Mouse (Mus musculus) thymus, postnatal 14 days (tissue): ENCODE measurements at regions not wholly inside any gene's neighbourhood (a gene's known extent, or its start where the extent isn't known, plus 50 kb on each side); places are given as distances from the start of the nearest gene placed in this dataset.
A peak's percentile ranks its signal among the peaks of the same experiment; 100 is the strongest.
"Not testable (repeated sequence)": the region's sequence is repeated elsewhere in the genome, so short reads cannot be mapped to it uniquely, and the experiment has no call there.

Source experiments
- DNase-seq: peaks from one replicate; pipeline ENCODE4 v3.0.0; 2021

GRCm38 (mm10) chr1:16904690-16905089 is 811.6 kb upstream of the 4930444P10Rik start:
- no peak for DNase-seq

GRCm38 (mm10) chr1:16868383-16868782 is 775.3 kb upstream of the 4930444P10Rik start:
- DNase-seq, result not testable (repeated sequence)

GRCm38 (mm10) chr1:16867086-16867835 is 774.1 kb upstream of the 4930444P10Rik start:
- DNase-seq, result not testable (repeated sequence)

GRCm38 (mm10) chr1:16837111-16837510 is 744.0 kb upstream of the 4930444P10Rik start:
- DNase-seq, result no peak

DNA sequence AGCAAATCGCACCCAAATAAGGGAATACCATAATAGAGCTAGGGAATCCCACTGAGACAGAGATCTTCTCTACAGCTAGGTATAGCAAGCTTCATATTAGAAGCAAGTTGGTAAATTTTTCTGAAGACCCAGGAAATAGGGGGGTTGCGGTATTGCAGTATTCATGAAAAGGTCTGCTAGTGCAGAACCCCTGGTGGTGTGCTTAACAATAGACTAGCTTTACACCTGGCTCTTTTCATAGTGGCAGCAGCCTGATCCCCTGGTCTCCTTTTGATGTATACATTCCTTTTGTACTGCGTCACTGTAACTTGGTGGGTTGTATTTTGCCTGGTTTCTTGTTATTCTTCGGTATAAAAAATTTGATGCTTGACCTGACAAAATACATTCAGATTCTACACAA is 731.6 kb upstream of the 4930444P10Rik start:
- DNase-seq, result not testable (repeated sequence)

DNA sequence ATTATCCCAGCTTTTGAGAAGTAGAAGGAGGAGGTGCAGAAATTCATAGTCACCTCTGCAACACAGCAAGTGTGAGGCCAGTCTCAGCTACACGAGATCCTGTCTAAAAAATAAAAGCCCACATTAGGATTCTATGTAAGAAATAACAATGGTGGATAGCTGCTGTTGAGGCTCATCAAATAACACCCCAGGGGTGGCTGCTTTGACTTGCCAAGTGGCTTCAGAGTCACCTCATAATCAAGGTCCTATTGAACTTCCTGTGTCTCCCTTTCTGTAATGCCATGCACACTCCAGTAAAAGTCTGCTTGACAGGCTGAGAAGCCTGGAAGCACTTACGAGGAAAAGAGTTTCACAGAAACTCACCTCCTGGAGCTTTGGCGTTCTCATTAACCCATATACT is 730.9 kb upstream of the 4930444P10Rik start:
- no peak for DNase-seq

DNA sequence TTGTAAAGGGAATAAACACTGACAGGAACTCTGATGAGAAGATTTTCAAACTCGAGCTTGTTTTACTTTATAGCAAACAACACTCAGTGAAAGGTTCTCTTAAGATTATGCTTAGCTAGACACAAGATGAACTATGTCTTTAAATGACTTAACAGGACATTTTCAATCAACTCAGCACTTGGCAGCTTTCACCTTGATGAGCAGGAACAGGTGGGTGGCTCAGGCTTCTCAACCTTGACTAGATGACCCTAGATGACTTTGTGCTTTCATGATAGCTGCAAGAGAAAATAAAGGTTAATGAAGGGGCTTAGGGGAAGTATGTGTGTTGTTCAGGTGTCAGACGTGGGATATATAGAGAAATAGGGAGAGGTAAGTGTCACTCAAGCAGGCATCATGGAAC is 728.1 kb upstream of the 4930444P10Rik start:
- DNase-seq, result no peak

DNA sequence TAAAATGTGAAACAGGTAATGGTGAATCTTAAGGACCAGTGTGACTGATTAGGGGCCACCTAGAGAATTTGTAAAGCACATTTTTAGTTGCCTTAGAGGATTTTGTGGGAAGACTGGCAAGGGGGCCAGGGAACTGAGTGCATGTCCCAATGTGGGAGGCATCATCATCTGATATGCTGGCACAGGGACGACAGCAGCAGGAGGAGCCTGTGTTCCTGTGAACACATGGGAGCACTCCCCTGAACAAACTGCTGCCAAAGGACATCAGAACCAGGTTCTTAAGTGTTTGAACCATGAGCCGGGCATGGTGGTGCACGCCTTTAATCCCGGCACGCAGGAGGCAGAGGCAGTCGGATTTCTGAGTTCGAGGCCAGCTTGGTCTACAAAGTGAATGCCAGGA is 723.4 kb upstream of the 4930444P10Rik start:
- DNase-seq, result no peak

DNA sequence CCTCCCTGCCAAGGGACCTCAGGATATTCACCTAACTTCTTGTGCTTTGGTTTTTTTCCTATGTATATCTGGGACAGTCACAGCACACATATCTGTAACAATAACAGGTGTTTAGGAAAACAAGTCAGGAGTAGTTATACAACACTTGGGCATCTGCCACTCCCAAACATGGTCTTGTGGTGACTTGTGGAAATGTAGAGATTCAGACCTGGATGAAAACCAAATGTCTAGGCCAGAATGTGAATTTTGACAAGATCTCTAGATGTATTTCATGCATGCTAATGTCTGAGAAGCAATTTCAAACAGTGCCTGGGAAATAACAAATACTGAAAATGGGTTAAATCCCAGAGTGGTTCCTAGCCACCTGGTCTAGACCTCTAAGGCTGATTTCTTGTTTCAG is 722.6 kb upstream of the 4930444P10Rik start:
- no peak for DNase-seq

DNA sequence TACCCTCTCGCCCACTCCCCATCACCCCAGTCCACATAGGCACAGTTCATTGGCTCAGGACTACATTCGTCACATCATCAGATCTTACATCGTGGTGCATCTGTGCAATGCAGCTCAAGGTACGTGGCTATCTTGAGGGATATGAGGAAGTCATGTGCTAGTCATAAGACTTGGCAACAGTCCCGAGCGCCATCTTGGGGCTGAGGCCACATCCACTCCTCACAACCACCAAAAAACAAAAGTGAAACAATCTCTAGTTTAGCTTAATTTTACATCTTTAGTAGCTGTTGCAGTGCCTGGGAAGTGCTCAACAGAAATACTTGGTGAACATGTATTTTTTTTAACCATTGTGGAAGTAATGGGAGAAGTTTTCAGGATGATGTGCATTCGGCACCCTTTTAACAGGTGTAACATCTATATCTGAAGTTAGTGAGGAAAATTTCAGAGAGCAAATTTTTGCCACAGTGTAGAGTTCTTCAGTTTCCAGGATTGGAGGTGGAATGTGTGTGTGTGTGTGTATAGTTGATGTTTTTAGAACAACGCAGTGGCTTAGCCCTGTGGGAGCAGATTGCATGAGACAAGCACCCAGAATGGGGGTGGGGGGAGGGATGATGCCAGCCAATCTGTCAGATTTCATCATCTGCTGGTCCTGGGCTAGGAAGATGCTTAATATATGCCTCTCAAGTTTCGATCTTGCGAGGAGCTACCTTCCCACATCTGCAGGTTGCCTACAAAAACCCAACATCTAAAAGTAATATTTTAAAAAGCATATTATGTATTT is 716.4 kb upstream of the 4930444P10Rik start:
- DNase-seq, result no peak

- DNase-seq, result peak; percentile 36
These were observed 705.2 kb upstream of the 4930444P10Rik start for GRCm38 (mm10) chr1:16798292-16798691.

DNA sequence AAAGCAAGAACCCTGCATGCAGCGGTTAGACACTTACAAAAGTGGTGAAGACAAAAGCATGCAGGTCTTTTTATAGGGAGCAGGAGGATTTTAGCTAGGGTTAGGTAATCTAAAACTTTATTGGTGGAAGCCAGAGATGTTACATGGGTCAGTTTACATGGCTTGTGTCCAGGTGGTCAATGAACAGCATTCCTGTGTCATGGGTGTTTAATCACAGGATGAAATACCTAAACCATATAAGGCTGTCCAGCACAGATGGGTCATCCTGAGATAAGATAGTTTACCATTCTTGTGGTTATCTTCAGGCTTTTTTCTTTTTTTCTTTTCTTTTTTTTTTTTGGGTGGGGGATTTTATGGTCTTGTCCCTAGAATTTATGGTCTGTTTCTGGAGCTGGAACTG is 703.3 kb upstream of the 4930444P10Rik start:
- DNase-seq, result no peak

DNA sequence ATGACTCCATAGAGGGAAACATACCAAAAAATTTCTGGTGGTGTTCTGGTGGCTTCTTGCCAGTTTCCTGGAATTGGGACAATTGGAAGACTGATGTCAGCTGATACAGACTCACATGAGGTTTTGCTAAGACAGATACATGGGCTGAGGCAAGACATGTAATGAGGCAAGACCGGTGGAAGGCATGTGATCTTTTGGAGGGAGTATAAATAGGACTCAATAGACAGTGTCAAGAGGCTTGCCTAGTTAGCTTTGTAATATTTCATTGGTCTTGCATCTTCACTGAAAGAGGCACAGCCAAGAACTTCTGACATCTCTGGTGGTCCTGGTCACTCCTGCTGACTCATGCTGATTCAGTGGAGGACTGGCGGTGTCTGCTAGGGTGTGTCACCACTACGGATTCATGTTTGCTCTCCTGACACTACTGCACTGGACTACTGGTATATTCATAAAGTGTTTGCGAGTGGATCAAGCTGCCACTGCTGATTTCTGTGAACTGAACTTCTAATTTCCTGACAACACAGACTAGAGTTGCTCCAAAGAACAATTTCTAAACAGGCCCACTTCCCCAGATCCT is 697.7 kb upstream of the 4930444P10Rik start:
- DNase-seq, result no peak

DNA sequence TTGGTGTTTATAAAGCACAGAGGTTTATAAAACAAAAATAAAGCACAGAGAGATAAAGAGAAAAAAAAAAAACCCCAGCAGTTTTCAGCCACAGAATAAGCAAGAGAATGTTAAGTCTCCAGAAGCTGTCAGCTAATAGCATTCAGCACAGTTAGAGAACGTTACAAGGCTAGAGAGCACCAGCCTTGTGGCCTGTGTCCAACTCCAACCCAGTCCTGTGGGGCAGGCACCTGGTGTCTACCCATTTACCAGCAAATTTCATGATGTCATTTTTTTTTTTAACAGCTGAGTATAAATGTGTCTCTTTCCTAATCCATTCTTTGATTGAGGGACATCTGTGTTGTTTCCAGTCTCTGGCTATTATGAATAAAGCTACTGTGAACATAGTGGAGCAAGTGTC is 686.7 kb upstream of the 4930444P10Rik start:
- DNase-seq, result no peak

DNA sequence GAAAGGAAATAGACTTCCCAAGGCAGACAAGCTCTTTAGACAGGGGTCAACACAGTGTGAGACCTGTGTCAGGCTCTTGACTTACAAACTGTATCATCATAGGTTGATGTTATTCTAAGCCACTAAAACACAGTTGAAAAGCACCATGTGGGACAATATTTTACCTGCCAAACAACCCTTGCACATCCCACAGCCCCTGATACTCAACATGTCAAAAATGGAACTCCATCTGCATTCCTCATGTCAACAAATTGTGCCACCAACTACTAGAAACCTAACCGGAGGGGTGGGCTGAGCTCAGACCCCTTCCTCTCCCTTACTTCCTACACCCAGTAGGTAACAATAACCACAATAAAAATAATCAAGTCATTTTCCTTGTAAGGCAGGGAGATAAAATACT is 667.8 kb upstream of the 4930444P10Rik start:
- no peak for DNase-seq
